Mouse (Mus musculus) granulocyte monocyte progenitor cell, adult 5-6 weeks (primary cell): ENCODE data around the gene Itprid1. TPM values are rescaled to one million over a fixed set of nuclear protein-coding genes. Genes with fewer than 3 reads are reported as not detected.
A peak's percentile ranks its signal among the peaks of the same experiment; 100 is the strongest.

ENCODE experiments used
- ATAC-seq: replicated peaks from 2 replicates; pipeline ENCODE4 v1.8.0; 2016; ENCODE audit warnings: mild to moderate bottlenecking, moderate TSS enrichment, inconsistent platforms; ENCODE audit not compliant: poor library complexity, severe bottlenecking
- total RNA-seq, 2 experiments: library from RNA; stranded (forward) in 1 of 2; stranded (reverse) in 1 of 2; fragments of 200-712, 200-1000 nt in 1 of 2; fragments of >200 nt in 1 of 2; fragmentation: Nextera tagmentation in 1 of 2; gene quantifications; 2 replicates each; pipeline ENCODE4 v1.2.3; 2014 to 2017

The Itprid1 gene
- total RNA-seq (2014; fragmentation: Nextera tagmentation) (not detected in 2 replicates), total RNA-seq (2017) (not detected in 2 replicates)

- no peak for ATAC-seq
Observed at GRCm38 (mm10) chr6:55836650-55837320, at the start of gene Itprid1. Gene Itprid1 (plus strand): TSS chr6:55836895.

DNA sequence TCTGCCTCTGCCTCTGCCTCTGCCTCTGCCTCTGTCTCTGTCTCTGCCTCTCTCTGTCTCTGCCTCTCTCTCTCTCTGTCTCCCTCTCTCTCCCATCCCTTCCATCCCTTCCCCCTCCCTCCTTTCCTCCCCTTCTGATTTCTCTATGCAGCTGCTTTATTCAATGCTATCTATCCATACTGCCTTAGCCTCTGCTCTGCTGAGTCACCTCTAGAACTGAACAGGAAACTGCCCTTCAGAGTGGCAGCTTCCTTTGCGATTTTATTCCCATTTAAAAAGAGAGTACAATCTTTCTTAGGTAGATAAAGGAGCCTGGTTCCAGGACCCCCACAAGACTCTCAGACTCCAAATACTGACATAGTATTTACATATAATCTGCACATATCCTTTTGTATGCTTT, 47.1 kb upstream of the Itprid1 start:
- ATAC-seq = no peak

DNA sequence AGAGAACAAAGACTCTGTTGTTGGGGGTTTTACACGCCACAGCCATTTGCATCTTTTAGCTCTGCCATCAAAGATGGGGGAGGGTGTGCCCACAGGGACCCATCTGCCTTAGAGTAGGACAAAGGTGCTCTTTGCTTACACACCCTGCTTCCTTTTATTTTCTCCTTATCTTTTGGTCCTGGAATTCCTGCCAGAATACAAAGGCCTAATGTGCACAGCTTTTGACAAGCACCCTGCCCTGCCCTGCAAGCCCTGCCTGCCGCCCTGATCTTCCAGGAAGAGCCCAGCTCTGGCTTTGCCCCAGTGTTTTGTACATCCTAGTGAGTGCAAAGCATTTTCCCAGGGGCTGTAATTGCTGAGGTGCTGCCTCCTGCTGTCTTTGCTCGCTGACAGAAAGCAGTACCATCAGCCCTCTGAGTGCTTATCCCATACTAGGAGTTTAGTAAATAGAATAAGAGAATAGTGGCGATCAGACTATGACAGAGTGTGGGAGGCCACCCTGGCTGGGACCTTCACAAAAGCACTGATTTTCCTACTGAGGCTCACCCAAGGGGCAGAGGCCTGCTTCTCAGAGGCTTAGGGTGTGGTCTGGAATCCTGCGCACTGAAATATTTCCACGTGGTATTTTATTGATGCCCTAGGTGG, 44.7 kb upstream of the Itprid1 start:
- no peak for ATAC-seq

- no peak for ATAC-seq
Observed at GRCm38 (mm10) chr6:55792536-55792935, 44.2 kb upstream of the Itprid1 start.

GRCm38 (mm10) chr6:55802686-55803085, 34.0 kb upstream of the Itprid1 start:
- ATAC-seq = no peak

GRCm38 (mm10) chr6:55803357-55803756, 33.3 kb upstream of the Itprid1 start:
- no peak for ATAC-seq

DNA sequence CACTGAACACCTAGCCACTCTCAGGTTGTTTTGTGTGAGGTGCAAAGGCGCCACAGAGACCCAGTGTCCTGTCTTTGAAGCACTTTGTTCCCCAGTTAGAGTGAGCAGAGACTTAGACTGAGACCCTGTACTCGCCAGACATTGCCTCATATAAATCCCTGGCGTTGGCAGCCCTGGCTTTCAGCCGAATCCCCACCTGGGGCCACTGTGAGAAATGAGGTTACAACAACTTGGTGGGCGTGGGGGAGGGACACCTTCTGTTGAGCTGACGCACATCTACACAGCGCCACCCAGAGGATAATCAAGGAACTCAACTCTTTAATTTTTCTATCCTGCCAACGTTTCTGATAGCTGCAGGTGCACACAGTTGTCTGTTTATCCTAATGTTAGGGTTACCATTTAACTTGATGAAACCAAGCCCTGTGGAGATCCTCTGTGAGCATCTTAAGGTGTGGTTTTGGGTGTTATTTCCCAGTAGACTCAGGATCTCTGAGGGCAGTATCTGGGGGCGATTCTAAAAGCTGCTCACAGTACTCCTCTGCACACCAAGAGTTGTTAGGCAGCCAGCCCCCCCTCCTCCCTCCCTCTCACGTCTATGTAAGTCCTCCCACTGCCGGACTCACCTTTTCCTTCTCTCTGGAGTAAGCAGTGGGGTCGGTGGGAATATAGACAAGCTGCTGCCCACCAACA, 32.6 kb upstream of the Itprid1 start:
- ATAC-seq = peak; percentile 58

DNA sequence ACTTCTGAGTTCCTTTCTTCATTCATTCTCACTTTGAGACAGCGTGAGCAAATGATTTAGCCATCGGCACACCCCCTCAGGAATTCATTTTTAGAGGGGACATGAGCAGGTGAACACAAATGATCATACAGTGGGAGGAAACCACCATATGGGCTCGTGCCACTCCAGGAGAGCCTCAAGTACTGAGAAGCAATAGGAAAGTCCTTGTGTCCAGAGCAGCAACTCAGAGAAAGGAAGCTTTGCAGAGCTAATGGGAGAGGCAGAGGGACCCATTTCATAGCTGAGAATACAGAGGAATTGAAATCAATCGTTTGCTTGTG, 32.1 kb upstream of the Itprid1 start:
- no peak for ATAC-seq

DNA sequence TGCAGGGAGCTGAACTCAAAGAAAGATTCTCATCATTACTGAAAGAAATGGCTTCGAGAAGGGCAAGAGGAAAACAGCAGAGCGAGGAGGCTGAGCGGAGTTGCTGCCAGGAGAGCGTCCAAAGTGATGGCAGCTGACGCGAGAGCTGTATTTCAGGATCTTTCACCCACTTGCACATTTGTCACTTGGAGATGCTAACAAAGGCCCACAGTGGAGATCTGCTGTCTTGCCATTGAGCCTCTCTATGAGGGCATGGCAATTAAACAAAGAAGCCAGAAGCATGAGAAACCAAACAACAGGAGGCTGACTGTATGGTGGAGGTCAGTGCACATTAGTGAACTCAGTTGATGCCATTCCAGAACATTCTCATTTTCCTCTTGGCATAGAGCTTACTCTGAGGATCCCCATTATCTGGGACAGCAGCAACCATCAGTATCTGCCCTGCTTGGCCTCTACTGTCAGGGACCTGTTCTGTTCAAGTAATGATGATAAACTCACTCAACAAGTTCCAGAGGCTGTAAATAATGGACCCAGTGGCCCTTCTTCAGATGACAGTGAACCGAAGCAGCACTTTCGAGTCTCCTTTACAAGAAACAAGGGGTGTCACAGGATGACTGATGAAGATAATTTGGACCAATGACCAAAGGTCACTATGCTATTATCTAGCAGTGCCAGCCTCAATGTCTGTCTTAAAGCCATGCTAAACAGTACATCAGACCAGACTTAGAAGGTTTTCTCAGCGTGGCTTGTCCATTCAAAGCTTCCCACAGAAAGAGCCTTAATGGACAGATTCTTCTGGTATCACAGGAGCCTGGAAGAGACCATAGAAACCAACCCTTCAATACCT, 31.2 kb upstream of the Itprid1 start:
- no peak for ATAC-seq

- ATAC-seq = no peak
Observed at GRCm38 (mm10) chr6:55806537-55806936, 30.2 kb upstream of the Itprid1 start.

- ATAC-seq = no peak
Observed at GRCm38 (mm10) chr6:55808692-55809091, 28.0 kb upstream of the Itprid1 start.

DNA sequence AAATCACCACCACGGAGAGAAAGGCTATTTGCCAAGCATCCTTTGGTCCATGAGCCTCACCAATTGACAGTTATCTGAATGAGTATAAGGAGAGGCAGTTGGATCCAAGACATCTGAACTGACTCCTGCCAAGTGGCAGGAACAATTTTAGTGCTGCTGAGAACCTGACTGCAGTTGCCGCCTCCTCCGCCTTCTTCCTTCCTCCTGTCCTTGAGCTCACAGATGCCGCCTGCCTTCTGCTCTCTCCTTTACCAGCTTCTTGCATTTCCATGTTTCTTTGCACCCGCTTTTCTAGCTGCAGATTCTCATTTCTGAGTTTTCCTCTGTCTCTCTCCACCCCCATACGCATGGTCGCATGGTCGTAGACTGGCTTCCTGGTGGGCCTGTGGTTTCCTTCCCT, 25.5 kb upstream of the Itprid1 start:
- ATAC-seq = no peak

GRCm38 (mm10) chr6:55812353-55812752, 24.3 kb upstream of the Itprid1 start:
- no peak for ATAC-seq

GRCm38 (mm10) chr6:55814184-55814926, 22.3 kb upstream of the Itprid1 start:
- ATAC-seq = no peak

DNA sequence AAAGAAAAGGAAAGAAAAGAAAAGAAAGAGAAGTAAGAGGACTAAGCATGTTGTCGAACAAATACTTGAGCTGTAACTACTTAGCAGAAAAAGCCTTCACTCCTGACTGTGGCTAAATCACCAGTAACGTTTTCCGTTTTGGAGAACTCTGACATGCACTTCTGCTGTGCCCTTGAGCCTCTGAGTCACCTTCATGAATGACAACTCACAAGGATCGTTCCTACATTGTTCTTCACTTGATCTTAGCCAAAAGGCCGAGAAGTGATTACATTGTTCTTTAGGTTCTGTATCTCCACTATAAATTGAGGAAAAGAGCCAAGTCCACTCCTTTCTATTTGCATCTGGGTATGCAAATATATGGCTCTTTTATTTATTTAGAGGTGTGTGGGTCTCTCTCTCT, 19.8 kb upstream of the Itprid1 start:
- no peak for ATAC-seq

DNA sequence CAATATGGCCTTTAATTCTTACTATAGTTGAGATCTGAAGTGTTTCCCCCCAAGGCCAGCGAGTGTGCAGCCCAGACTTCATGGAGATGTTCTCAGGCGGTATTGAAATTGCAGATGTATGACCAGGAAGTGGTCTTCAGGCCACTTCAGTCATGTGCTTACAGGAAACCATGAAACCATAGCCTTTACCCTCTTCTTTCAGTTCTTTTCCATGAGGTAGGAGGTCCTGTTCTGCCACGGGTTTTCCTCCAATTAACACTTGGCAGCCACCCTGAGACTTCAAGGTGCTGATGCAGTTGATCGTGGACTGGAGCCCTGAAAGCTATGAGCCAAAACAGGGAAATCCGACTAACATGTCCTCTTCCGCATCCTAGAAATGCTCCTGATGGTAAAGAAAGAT, 7.0 kb upstream of the Itprid1 start:
- peak; percentile 17; the same call in 1 of the 2 replicates for ATAC-seq

DNA sequence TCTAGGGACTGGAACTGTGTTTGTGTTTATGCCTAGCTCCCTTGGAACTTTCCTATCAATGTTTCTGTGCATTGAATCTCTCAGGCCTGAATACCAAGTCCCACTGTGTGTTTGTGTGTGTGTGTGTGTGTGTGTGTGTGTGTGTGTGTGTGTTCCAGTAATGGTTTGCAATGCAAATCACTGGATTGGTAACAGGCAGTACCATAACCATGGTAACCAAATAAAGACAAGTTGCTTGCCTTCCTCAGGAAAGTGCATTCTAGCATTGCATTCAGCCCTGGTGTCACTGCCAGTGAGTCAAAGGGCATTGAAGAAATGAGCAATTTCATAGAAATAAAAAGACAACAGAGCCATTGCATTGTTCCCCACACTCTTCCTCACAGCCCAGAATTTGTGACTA, 15.9 kb downstream of the Itprid1 start:
- ATAC-seq = no peak

- ATAC-seq = no peak
Observed at GRCm38 (mm10) chr6:55856085-55856484, 19.4 kb downstream of the Itprid1 start.

GRCm38 (mm10) chr6:55865206-55865605, 28.5 kb downstream of the Itprid1 start:
- no peak for ATAC-seq

- no peak for ATAC-seq
Observed at GRCm38 (mm10) chr6:55879356-55879960, 42.8 kb downstream of the Itprid1 start.
